Mouse (Mus musculus) forebrain, embryonic 11.5 days (tissue): ENCODE results near the gene Prkaa1. TPM values are rescaled to one million over a fixed set of nuclear protein-coding genes. Genes with fewer than 3 reads are reported as not detected.

ENCODE experiments used
- ATAC-seq: fragments of 200-750 bp; cut with Nextera tagmentation; replicated peaks from 2 replicates; pipeline ENCODE4 v1.8.0; 2017; ENCODE audit warnings: moderate TSS enrichment; ENCODE audit not compliant: low FRiP score
- DNase-seq: peaks from one replicate; pipeline ENCODE4 v3.0.0-alpha.2; 2017; ENCODE audit warnings: low spot score
- H3K27ac ChIP-seq: fragments of 300-500 bp; sonication (generic); 2 replicates; pipeline ENCODE4 v1.5.1; 2014; ENCODE audit warnings: low read depth, low read length
- H3K27me3 ChIP-seq: fragments of 300-500 bp; sonication (generic); 2 replicates; pipeline ENCODE4 v1.6.1; 2014; ENCODE audit warnings: mild to moderate bottlenecking, low read length, mixed read lengths; ENCODE audit not compliant: control insufficient read depth, insufficient read depth
- H3K36me3 ChIP-seq: fragments of 300-500 bp; sonication (generic); 2 replicates; pipeline ENCODE4 v1.6.1; 2014; ENCODE audit warnings: mild to moderate bottlenecking, low read length, moderate library complexity, mixed read lengths; ENCODE audit not compliant: control insufficient read depth, insufficient read depth
- H3K4me1 ChIP-seq: fragments of 300-500 bp; sonication (generic); replicated peaks from 2 replicates; pipeline ENCODE4 v1.6.1; 2014; ENCODE audit warnings: low read length, mixed read lengths; ENCODE audit not compliant: control insufficient read depth, insufficient read depth
- H3K4me2 ChIP-seq: fragments of 300-500 bp; sonication (generic); 2 replicates; pipeline ENCODE4 v1.6.1; 2014; ENCODE audit warnings: low read depth, mild to moderate bottlenecking, low read length, moderate library complexity, mixed read lengths; ENCODE audit not compliant: severe bottlenecking
- H3K4me3 ChIP-seq: fragments of 300-500 bp; sonication (generic); 2 replicates; pipeline ENCODE4 v1.5.1; 2014; ENCODE audit warnings: low read depth, low read length
- H3K9ac ChIP-seq: fragments of 300-500 bp; sonication (generic); 2 replicates; pipeline ENCODE4 v1.6.1; 2014; ENCODE audit warnings: low read length
- H3K9me3 ChIP-seq: fragments of 300-500 bp; sonication (generic); 2 replicates; pipeline ENCODE4 v1.6.1; 2016; ENCODE audit warnings: low read length, mixed read lengths; ENCODE audit not compliant: control insufficient read depth
- WGBS: fragments of 180-500 bp; shearing (Covaris S2); extraction: QIAGEN DNeasy Blood & Tissue Kit; methylation state at CpG from one replicate; pipeline ENCODE4 v1.1.7; 2014; 5-methylcytosine and 5-hydroxymethylcytosine counted together
- polyA plus RNA-seq: library from polyadenylated mRNA; unstranded; fragments of >200 nt; fragmentation: Nextera tagmentation; extraction: Ambion mirVana; gene quantifications from 2 replicates; pipeline ENCODE4 v1.2.1, GENCODE M21; 2014

Gene Prkaa1
- polyA plus RNA-seq, 1 experiment from 2014 or later = 16.3 TPM

DNA sequence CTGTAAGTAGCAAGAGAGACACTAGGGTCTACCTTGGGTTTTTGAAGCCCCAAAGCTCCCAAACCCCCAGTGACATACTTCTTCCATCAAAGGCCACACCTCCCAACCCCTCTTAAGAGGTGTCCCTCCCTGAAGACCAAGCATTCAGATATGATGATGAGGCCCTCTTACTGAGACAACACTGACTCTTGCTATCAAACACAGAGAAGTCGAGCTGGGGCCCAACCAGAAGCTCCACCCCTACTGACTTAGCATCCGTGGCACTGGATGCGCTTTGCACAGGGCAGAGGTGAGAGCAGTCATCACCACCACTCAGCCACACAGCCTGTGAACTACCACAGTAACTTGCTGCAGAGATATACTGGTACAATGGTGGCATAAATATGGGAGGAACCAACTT is 31.0 kb upstream of the Prkaa1 start:
- ATAC-seq = no peak

DNA sequence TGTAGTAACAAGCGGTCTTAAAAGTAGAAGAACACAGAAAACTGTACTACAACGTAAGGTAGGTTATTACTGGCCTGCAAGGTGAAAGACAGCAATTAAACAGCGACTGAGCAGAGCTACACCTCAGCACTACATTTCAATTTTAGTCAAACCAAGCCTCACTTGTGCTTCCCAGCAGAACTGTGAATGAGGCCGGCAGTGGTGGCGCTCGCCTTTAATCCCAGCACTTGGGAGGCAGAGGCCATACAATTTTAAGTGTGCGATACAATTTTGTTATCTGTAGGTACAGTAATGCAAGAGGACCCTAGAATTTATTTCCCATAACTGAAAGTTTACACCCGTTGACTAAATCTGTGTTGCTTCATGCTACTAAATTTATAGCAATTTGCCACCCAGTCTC is 28.5 kb upstream of the Prkaa1 start:
- Histone ChIP-seq H3K4me3 (peak overlapping the region; percentile 89), H3K9me3 (no peaks in the 10 kb centered on the region), H3K4me2 (peak overlapping the region; percentile 57), H3K36me3 (peaks cover 15% of the 10 kb centered on the region), H3K27ac (peak overlapping the region; percentile 58; the same call in 1 of the 2 replicates), H3K4me1 (peaks cover 5% of the 10 kb centered on the region; the same call in 1 of the 2 replicates), H3K9ac (peak overlapping the region; percentile 68), H3K27me3 (no peaks in the 10 kb centered on the region)
- ATAC-seq (no peak), DNase-seq (no peak)
- 68% methylated on average over 8 of the region's 8 CpGs for WGBS

More for the DNA sequence above, 31.0 kb upstream of the Prkaa1 start:
- no peaks in the 10 kb centered on the region for H3K9me3 ChIP-seq
- H3K4me1 ChIP-seq = peaks cover under 1% of the 10 kb centered on the region; the same call in 1 of the 2 replicates
- H3K36me3 ChIP-seq = no peaks in the 10 kb centered on the region; the same call in 1 of the 2 replicates
- DNase-seq = no peak
- no peak overlapping the region for H3K4me2 ChIP-seq
- no peak overlapping the region for H3K9ac ChIP-seq
- no peaks in the 10 kb centered on the region for H3K27me3 ChIP-seq
- 82% methylated on average over 3 of the region's 3 CpGs for whole genome bisulfite sequencing
- no peak overlapping the region for H3K27ac ChIP-seq
- H3K4me3 ChIP-seq = no peak overlapping the region

DNA sequence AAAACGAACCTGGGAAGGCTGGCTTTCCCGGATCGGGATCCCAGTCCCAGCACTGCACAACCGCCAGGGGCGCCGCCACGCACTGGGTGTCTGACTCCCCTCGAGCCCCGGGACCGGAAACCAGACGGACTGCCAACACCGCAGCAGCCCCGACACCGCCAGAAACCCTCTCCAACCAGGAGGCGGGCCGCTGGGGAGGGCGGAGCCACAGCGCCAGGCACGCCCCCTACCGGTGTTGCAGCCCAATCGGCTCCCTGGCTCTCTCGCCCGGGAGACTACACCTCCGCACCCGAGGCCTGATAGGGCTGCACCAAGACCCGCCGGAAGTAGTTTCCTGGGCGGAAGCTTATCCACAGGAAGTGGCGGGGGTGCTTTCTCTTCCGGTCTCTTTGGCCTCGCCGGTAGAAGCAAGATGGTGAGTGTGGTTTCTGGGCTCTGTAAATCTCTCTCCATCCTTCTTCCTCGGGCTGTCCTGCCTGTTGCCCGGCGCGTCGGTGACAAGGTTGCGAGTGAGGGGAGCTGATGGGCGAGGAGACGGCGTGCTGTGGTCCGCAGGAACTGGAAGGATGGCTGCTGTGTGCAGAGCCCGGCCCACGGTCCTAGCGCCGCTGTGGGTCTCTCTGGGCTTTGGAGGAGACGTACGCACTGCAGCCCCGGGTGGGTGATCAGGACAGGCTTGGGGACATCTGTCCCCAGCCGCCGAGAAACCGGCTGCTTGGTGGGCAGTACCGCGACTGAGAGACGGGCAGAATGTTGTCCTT is 27.2 kb upstream of the Prkaa1 start, which contains the start of gene Rpl37:
TSS of gene Rpl37 (plus strand) at position 376 of the 761 bp plus-strand sequence.
- peak within 1 kb of the TSS; percentile 74 for H3K4me2 ChIP-seq
- peaks cover 17% of the 10 kb centered on the region for H3K36me3 ChIP-seq
- H3K4me3 ChIP-seq = peak within 1 kb of the TSS; percentile 89
- ATAC-seq (peak; percentile 99), DNase-seq (peak; percentile 99)
- no peaks in the 10 kb centered on the region for H3K9me3 ChIP-seq
- peak within 1 kb of the TSS; percentile 96 for H3K9ac ChIP-seq
- no peaks in the 10 kb centered on the region for H3K27me3 ChIP-seq
- WGBS = under 1% methylated on average over 55 of the region's 55 CpGs
- peak within 1 kb of the TSS; percentile 75 for H3K27ac ChIP-seq
- peaks cover 5% of the 10 kb centered on the region; the same call in 1 of the 2 replicates for H3K4me1 ChIP-seq

DNA sequence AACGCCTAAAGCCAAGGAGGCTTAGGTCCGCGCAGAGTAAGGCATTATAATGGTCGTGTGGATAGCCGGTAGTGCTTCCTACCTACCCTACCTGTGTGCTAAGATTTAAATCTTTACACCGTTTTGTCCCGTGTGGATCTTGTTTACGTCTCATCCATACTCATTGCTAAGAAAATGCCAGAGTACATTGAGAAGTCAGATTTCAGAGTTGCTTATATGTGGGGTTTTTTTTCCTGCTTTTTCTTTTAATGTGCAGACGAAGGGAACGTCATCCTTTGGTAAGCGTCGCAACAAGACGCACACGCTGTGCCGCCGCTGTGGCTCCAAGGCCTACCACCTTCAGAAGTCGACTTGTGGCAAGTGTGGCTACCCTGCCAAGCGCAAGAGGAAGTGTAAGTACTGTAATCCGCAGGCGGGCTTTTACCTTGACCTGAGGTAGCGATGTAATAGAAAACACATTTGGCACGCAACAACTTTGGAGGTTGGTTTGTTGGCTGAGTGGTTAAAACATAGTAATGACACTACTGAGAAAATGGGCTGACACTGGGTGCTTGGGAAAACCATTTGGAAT is 26.5 kb upstream of the Prkaa1 start:
- ATAC-seq = no peak; the same call in 1 of the 2 replicates
- H3K27ac ChIP-seq = peak overlapping the region; percentile 75
- H3K4me1 ChIP-seq = peaks cover 5% of the 10 kb centered on the region; the same call in 1 of the 2 replicates
- H3K4me3 ChIP-seq = peak overlapping the region; percentile 89
- no peak for DNase-seq
- WGBS = 2% methylated on average over 22 of the region's 22 CpGs
- peaks cover 20% of the 10 kb centered on the region for H3K36me3 ChIP-seq
- no peaks in the 10 kb centered on the region for H3K9me3 ChIP-seq
- peak overlapping the region; percentile 74 for H3K4me2 ChIP-seq
- H3K9ac ChIP-seq = peak overlapping the region; percentile 96
- no peaks in the 10 kb centered on the region for H3K27me3 ChIP-seq

DNA sequence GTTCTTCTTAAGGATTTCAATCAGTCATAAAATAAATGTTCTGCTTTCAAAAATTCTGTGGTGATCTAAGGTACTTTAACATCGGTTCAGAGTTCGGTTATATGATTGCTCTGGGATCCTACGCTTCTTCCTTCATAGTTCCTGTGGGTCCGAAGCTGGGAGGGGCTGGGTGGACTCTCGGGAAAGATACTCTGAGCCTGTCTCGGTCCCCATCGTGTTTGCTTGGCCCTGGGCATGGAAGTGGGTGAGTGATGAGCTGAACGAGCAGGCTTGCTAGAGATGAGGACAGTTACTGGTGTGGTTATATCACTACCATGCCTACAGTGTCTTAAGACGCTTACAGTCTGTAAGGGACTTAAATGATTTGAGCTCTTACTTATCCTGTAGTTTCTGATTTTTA is 25.0 kb upstream of the Prkaa1 start:
- no peaks in the 10 kb centered on the region for H3K27me3 ChIP-seq
- peaks cover 20% of the 10 kb centered on the region for H3K36me3 ChIP-seq
- ATAC-seq = no peak
- H3K4me2 ChIP-seq = no peak overlapping the region
- no peak overlapping the region for H3K27ac ChIP-seq
- H3K9me3 ChIP-seq = no peaks in the 10 kb centered on the region
- no peak overlapping the region for H3K4me3 ChIP-seq
- DNase-seq = no peak
- H3K4me1 ChIP-seq = peaks cover 5% of the 10 kb centered on the region; the same call in 1 of the 2 replicates
- no peak overlapping the region for H3K9ac ChIP-seq
- 91% methylated on average over 9 of the region's 9 CpGs for WGBS

DNA sequence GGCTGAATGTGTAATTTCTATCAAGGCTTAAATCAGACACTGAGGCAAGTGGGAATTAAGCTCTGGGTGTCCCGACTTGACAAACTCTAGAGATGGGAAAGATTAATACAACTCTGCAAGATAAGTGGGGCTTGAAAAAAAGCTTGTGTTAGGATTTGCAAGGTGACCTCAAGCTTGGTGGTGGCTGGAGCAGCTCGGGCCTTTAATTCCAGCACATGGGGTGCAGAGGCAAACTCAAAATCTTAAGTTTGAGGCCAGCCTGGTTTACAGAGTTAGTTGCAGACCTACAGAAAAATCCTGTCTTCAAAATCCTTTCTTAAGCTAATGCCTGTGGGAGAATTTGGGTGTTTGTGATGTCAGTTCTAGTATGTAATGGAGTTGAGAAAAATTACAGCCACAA is 24.5 kb upstream of the Prkaa1 start:
- Histone ChIP-seq H3K4me2 (no peak overlapping the region), H3K36me3 (peaks cover 20% of the 10 kb centered on the region), H3K9me3 (no peaks in the 10 kb centered on the region), H3K27ac (no peak overlapping the region), H3K4me1 (peaks cover 5% of the 10 kb centered on the region; the same call in 1 of the 2 replicates), H3K9ac (no peak overlapping the region), H3K27me3 (no peaks in the 10 kb centered on the region), H3K4me3 (no peak overlapping the region)
- ATAC-seq (no peak), DNase-seq (no peak)
- WGBS = 89% methylated on average over 2 of the region's 2 CpGs

DNA sequence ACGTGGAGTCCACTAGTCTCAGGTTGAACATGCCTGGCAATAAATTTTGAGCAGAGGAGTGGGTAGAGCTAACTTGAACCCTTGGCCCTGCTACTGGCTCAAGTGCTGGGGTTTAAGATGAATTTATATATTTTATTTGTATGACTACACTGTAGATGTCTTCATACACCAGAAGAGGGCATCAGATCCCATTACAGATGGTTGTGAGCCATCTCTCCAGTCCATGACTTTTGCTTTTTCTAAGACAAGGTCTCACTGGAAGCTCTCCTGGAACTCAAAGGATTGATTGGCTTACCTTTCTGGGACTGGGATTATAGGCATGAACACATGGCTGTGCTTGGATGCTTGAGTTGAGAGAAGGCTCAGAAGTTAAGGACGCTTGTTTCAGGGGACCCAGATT is 24.0 kb upstream of the Prkaa1 start:
- H3K36me3 ChIP-seq = peaks cover 20% of the 10 kb centered on the region

DNA sequence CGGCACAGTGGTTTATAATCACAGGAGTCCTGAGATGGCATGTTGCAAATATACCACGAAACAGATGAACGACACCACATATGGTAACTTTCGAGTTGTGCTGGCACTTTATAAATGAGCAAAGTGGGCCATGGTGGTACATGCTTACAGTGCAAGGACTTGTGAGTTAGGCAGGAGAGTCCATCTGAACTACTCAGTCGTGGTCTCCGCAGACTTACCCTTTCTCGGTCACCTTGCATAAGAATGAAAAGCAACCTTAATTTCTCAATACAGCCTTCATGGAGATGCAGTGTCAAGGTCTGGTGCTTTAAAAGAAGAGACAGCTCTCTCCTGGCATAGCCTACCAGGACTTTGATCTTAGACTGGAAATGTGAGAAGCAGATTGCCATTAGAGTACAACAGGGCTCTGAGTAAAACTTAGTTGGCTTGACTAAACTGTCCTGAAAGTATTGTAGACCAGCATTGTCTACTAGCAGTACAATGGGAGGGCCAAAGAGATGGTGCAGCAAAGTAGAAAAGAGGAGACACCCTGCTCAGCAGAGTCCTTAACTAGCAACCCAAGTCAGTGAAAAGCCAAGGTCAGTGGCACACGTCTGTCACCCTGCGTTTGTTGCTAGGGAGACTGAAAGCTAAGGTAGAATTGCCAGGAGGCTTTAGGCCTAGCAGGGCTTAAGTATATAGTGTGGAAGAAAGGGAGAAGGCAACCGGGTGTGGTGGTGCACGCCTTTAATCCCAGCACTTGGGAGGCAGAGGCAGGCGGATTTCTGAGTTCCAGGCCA is 21.9 kb upstream of the Prkaa1 start:
- H3K27me3 ChIP-seq = no peaks in the 10 kb centered on the region
- H3K36me3 ChIP-seq = peaks cover 20% of the 10 kb centered on the region
- H3K9me3 ChIP-seq = no peaks in the 10 kb centered on the region
- 90% methylated on average over 12 of the region's 12 CpGs for WGBS
- H3K27ac ChIP-seq = no peak overlapping the region
- ATAC-seq = no peak; the same call in 1 of the 2 replicates
- DNase-seq = no peak
- H3K4me2 ChIP-seq = no peak overlapping the region
- no peak overlapping the region for H3K4me3 ChIP-seq
- no peak overlapping the region for H3K9ac ChIP-seq
- H3K4me1 ChIP-seq = peaks cover 5% of the 10 kb centered on the region; the same call in 1 of the 2 replicates

More for the DNA sequence above, 24.0 kb upstream of the Prkaa1 start:
- Histone ChIP-seq H3K9ac (no peak overlapping the region), H3K4me1 (peaks cover 5% of the 10 kb centered on the region; the same call in 1 of the 2 replicates), H3K4me3 (no peak overlapping the region), H3K27ac (no peak overlapping the region), H3K27me3 (no peaks in the 10 kb centered on the region), H3K4me2 (no peak overlapping the region), H3K9me3 (no peaks in the 10 kb centered on the region)
- WGBS = 89% methylated on average over 2 of the region's 2 CpGs
- no peak for ATAC-seq
- no peak for DNase-seq
